Mouse (Mus musculus): ENCODE data around the gene Cyp2d40. TPM values are rescaled to one million over a fixed set of nuclear protein-coding genes. Genes with fewer than 3 reads are reported as not detected.

Gene Cyp2d40
- total RNA-seq, 2 experiments from 2014 or later: not detected

Small RNAs within 50 kb of the gene (microRNA-seq; reads per million reads assigned to microRNA genes)
- gene Gm27618: 0 reads per million in 2 experiments

Other genes starting within 250 kb of the Cyp2d40 start
- not detected for gene Cyp2d12, start 209.1 kb downstream of the Cyp2d40 start, total RNA-seq (2021)
- gene Cyp2d34, start 143.2 kb downstream of the Cyp2d40 start, total RNA-seq (2021): not detected
- gene Cyp2d26, start 30.1 kb upstream of the Cyp2d40 start, total RNA-seq (2021): not detected
- gene Tcf20, start 223.7 kb upstream of the Cyp2d40 start, total RNA-seq (2021): 10 to 100 TPM; 24.8 to 27.8 TPM